In the genomic region with DNA sequence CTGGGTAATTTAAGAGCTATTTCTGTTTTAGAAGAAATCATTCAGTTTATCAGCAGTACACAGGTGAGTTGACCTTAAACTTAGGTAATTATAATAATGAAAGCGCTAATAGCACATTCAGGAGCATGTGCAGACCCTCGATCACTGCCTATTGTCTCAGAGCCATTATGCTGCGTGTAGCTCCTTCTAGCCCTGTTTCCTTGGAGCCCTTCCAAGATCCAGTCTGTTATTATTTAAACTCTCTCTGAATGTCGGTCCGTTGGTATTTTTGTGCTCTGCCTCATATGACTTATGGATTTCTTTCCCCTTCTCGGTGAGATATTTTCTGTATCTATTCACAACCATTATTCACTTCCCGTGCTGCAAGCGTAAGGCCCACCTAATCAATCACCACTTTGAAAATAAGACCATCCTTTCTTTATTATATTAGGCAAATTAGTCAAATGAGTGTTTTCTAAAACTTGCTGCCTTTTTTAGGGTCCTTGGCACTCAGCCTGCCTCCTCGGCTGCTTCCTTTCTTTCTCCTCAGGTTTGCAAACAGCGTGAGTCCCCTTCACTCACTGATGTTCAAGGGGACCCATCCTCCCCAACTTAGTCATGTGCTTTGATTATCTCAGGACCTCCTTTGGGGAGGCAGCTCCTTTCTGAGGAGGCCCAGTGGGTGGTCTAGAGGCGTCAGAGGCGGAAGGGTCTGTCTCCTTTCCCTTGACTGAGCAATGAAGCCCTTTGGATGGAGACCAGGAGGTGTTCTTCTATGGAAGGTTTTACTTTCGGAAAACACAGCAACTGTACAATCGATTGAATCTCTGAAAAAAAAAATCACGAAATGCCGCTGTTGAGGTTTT, we compare ENCODE assay signal across 10 mouse cellular contexts.
DNase-seq lines count a peak whose midpoint lies in the region; ATAC-seq and TF ChIP-seq lines count a peak whose summit lies in the region.
"Had no signal": no experiment of that assay in that cellular context is flagged by ENCODE, and none has a peak within 500 bp of the region (broad histone marks: within the 10 kb centered on the region; RNA-seq: fewer than 3 reads in every experiment).

No protein-coding gene starts in this region.

- no peak for TF ChIP-seq CTCF in kidney, adult 2 months (conservative IDR thresholded peaks at IDR 0.05; ENCODE audit: insufficient read depth, insufficient read length, low read depth, low read length)
- no peak for TF ChIP-seq CTCF in hindbrain, postnatal 0 days (IDR thresholded peaks at IDR 0.05; ENCODE audit: low read depth)

- no peak for ATAC-seq in midbrain, embryonic 11.5 days (ENCODE audit: low FRiP score)
- ATAC-seq in hindbrain, postnatal 0 days: no peak
- ATAC-seq in stomach, embryonic 15.5 days (ENCODE audit: insufficient read depth, low FRiP score, low read depth): no peak

- DNase-seq in kidney, adult 2 months: peak; percentile 53
- DNase-seq in kidney, postnatal 4 days: no peak
- DNase-seq in midbrain, embryonic 11.5 days (ENCODE audit: low spot score, missing footprints): peak; percentile 73
- no peak for DNase-seq in midbrain, embryonic 10.5 days (ENCODE audit: low spot score)
- DNase-seq in hindbrain, postnatal 0 days (ENCODE audit: low spot score): peak; percentile 55
- DNase-seq in Muller cell, postnatal 12 days (ENCODE audit: inconsistent ontology term): no peak
- no peak for DNase-seq in gastrocnemius, postnatal 4 days (ENCODE audit: low spot score in 2 of 2)
- DNase-seq: gastrocnemius, adult 2 months had no signal

- no peak overlapping the region for H3K27ac ChIP-seq in kidney, adult 2 months (ENCODE audit: insufficient read depth, low read depth, low read length)
- H3K27ac ChIP-seq in midbrain, embryonic 11.5 days (ENCODE audit: low read depth, low read length): no peak overlapping the region
- no peak overlapping the region for H3K27ac ChIP-seq in midbrain, embryonic 10.5 days (replicated peaks)
- H3K27ac ChIP-seq in hindbrain, postnatal 0 days: no peak overlapping the region
- 0 out of 2 replicates have a peak overlapping the region, but pooled peaks have one; percentile 28 for H3K27ac ChIP-seq in stomach, embryonic 15.5 days
- H3K27ac ChIP-seq: gastrocnemius, adult 2 months had no signal

- no peak overlapping the region for H3K9ac ChIP-seq in midbrain, embryonic 11.5 days (ENCODE audit: low read length)
- 0 out of 2 replicates have a peak overlapping the region, but pooled peaks have one; percentile 13 for H3K9ac ChIP-seq in hindbrain, postnatal 0 days (replicated peaks; ENCODE audit: low read length)
- no peak overlapping the region for H3K9ac ChIP-seq in stomach, embryonic 15.5 days

- no peaks in the 10 kb centered on the region for H3K36me3 ChIP-seq in kidney, adult 2 months (ENCODE audit: control insufficient read depth, insufficient read depth, low read length)
- no peaks in the 10 kb centered on the region for H3K36me3 ChIP-seq in midbrain, embryonic 11.5 days (ENCODE audit: control insufficient read depth, insufficient read depth, low read length)
- H3K36me3 ChIP-seq in midbrain, embryonic 10.5 days: no peaks in the 10 kb centered on the region
- H3K36me3 ChIP-seq in hindbrain, postnatal 0 days (ENCODE audit: insufficient read depth, low read length): no peaks in the 10 kb centered on the region
- no peaks in the 10 kb centered on the region for H3K36me3 ChIP-seq in stomach, embryonic 15.5 days

- no peaks in the 10 kb centered on the region for H3K9me3 ChIP-seq in midbrain, embryonic 11.5 days (ENCODE audit: control insufficient read depth, low read length)
- H3K9me3 ChIP-seq in midbrain, embryonic 10.5 days (replicated peaks): 0 out of 2 replicates have a peak, but pooled peaks cover 2% of the 10 kb centered on the region
- no peaks in the 10 kb centered on the region for H3K9me3 ChIP-seq in hindbrain, postnatal 0 days (ENCODE audit: low read length)
- no peaks in the 10 kb centered on the region for H3K9me3 ChIP-seq in stomach, embryonic 15.5 days

- H3K4me2 ChIP-seq in midbrain, embryonic 11.5 days: no peak overlapping the region
- H3K4me2 ChIP-seq in hindbrain, postnatal 0 days (ENCODE audit: low read depth, low read length): peak overlapping the region; percentile 48
- H3K4me2 ChIP-seq in stomach, embryonic 15.5 days: peak overlapping the region; percentile 19; the same call in 1 of the 2 replicates

- H3K4me3 ChIP-seq in kidney, adult 2 months (ENCODE audit: insufficient read depth, low read depth, low read length): no peak overlapping the region
- no peak overlapping the region for H3K4me3 ChIP-seq in midbrain, embryonic 11.5 days (ENCODE audit: low read depth, low read length)
- no peak overlapping the region for H3K4me3 ChIP-seq in midbrain, embryonic 10.5 days
- no peak overlapping the region for H3K4me3 ChIP-seq in hindbrain, postnatal 0 days (ENCODE audit: low read length)
- H3K4me3 ChIP-seq in stomach, embryonic 15.5 days (replicated peaks): no peak overlapping the region
- H3K4me3 ChIP-seq: gastrocnemius, adult 2 months; megakaryocyte, embryonic 14.5 days had no signal

- no peak for TF ChIP-seq POLR2A in kidney, adult 2 months (IDR thresholded peaks at IDR 0.05; ENCODE audit: low read depth, low read length)

- H3K27me3 ChIP-seq in kidney, adult 2 months (replicated peaks; ENCODE audit: control insufficient read depth, insufficient read depth, low read length): no peaks in the 10 kb centered on the region; the same call in 1 of the 2 replicates
- no peaks in the 10 kb centered on the region; the same call in 1 of the 2 replicates for H3K27me3 ChIP-seq in midbrain, embryonic 11.5 days (ENCODE audit: control insufficient read depth, insufficient read depth, low read length)
- H3K27me3 ChIP-seq in midbrain, embryonic 10.5 days (ENCODE audit: low read depth, poor library complexity, severe bottlenecking): peaks cover 19% of the 10 kb centered on the region
- no peaks in the 10 kb centered on the region for H3K27me3 ChIP-seq in hindbrain, postnatal 0 days (ENCODE audit: insufficient read depth, low read length)
- no peaks in the 10 kb centered on the region for H3K27me3 ChIP-seq in stomach, embryonic 15.5 days (replicated peaks)

- H3K4me1 ChIP-seq in kidney, adult 2 months (ENCODE audit: control insufficient read depth, insufficient read depth, low read length): no peaks in the 10 kb centered on the region
- no peaks in the 10 kb centered on the region for H3K4me1 ChIP-seq in midbrain, embryonic 11.5 days (ENCODE audit: control insufficient read depth, insufficient read depth, low read length)
- H3K4me1 ChIP-seq in midbrain, embryonic 10.5 days: peaks cover 9% of the 10 kb centered on the region
- peaks cover 13% of the 10 kb centered on the region for H3K4me1 ChIP-seq in hindbrain, postnatal 0 days (ENCODE audit: insufficient read depth, low read length)
- peaks cover 8% of the 10 kb centered on the region; the same call in 1 of the 2 replicates for H3K4me1 ChIP-seq in stomach, embryonic 15.5 days

- WGBS in kidney, adult 2 months: 45% methylated on average over 16 of the region's 16 CpGs
- 59% methylated on average over 16 of the region's 16 CpGs for WGBS in midbrain, embryonic 11.5 days
- WGBS in midbrain, embryonic 10.5 days: 64% methylated on average over 16 of the region's 16 CpGs
- WGBS in hindbrain, postnatal 0 days: 20% methylated on average over 16 of the region's 16 CpGs
- WGBS in stomach, embryonic 15.5 days: 31% methylated on average over 16 of the region's 16 CpGs

Comparison
In these comparisons a context has a peak if more than half of its experiments do, and no peak if none do; other contexts are left out.
1. DNase-seq: peak in kidney, adult 2 months (single experiment), midbrain, embryonic 11.5 days (single experiment) and hindbrain, postnatal 0 days (single experiment); none in kidney, postnatal 4 days (0 of 2), midbrain, embryonic 10.5 days (single experiment), Muller cell, postnatal 12 days (single experiment) and gastrocnemius, postnatal 4 days (0 of 2).